Mouse (Mus musculus): ENCODE measurements at regions not wholly inside any gene's neighbourhood (a gene's known extent, or its start where the extent isn't known, plus 50 kb on each side); places are given as distances from the start of the nearest gene placed in this dataset.

DNA sequence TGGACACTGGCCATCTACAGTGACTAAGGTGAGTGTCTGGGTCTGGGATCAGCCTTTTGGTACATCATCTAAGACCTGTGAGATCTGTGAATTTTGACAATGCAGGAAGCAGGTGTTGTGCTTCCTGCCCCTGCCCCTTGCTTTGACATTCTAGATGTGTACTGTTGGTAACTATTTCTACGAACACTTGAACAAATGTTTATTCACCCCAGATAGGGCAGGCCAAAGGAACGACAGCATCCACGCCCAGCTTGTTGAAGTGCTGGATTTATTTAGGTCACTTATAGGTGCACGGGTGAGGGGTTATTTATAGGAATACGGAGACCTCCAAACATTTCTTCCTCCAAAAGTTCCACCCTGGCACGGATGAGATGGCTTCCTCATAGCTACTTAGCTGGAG is 146.4 kb downstream of the Gadd45g start:
- TF ChIP-seq CTCF (IDR thresholded peaks at IDR 0.05; ENCODE audit: low read depth, low read length) = no peak
- TF ChIP-seq POLR2A (IDR thresholded peaks at IDR 0.05; ENCODE audit: extremely low read depth, insufficient read depth, low read length) = no peak

Data from liver, adult 2 months (tissue).